Mouse (Mus musculus) embryonic facial prominence, embryonic 14.5 days (tissue): Measurements from ENCODE around the gene Rhou. TPM values are rescaled to one million over a fixed set of nuclear protein-coding genes. Genes with fewer than 3 reads are reported as not detected.

ENCODE experiments used
- ATAC-seq: fragments of 200-750 bp; cut with Nextera tagmentation; 2 replicates; pipeline ENCODE4 v1.8.0; 2017; ENCODE audit warnings: low read depth, moderate number of reproducible peaks, moderate TSS enrichment
- DNase-seq: peaks from one replicate; pipeline ENCODE4 v3.0.0-alpha.2; 2015; ENCODE audit warnings: low spot score
- H3K27ac ChIP-seq: fragments of 300-500 bp; sonication (generic); replicated peaks from 2 replicates; pipeline ENCODE4 v1.5.1; 2014; ENCODE audit warnings: low read depth, mild to moderate bottlenecking, low read length, moderate library complexity
- H3K27me3 ChIP-seq: fragments of 300-500 bp; sonication (generic); replicated peaks from 2 replicates; pipeline ENCODE4 v1.6.1; 2014; ENCODE audit warnings: low read length; ENCODE audit not compliant: control insufficient read depth, insufficient read depth
- H3K36me3 ChIP-seq: fragments of 300-500 bp; sonication (generic); 2 replicates; pipeline ENCODE4 v1.6.1; 2014; ENCODE audit warnings: low read length, mixed read lengths; ENCODE audit not compliant: control insufficient read depth, insufficient read depth
- H3K4me1 ChIP-seq: fragments of 300-500 bp; sonication (generic); 2 replicates; pipeline ENCODE4 v1.6.1; 2014; ENCODE audit warnings: antibody characterized with exemption, low read length; ENCODE audit not compliant: control insufficient read depth, insufficient read depth
- H3K4me2 ChIP-seq: fragments of 300-500 bp; sonication (generic); 2 replicates; pipeline ENCODE4 v1.6.1; 2014; ENCODE audit warnings: low read depth, mild to moderate bottlenecking, low read length, moderate library complexity, mixed read lengths
- H3K4me3 ChIP-seq: fragments of 300-500 bp; sonication (generic); 2 replicates; pipeline ENCODE4 v1.5.1; 2014; ENCODE audit warnings: low read depth, mild to moderate bottlenecking, low read length
- H3K9ac ChIP-seq: fragments of 300-500 bp; sonication (generic); 2 replicates; pipeline ENCODE4 v1.6.1; 2014; ENCODE audit warnings: low read depth, mild to moderate bottlenecking, low read length, moderate library complexity, mixed read lengths
- H3K9me3 ChIP-seq: fragments of 300-500 bp; sonication (generic); 2 replicates; pipeline ENCODE4 v1.6.1; 2016; ENCODE audit warnings: low read length; ENCODE audit not compliant: control insufficient read depth
- WGBS: fragments of 180-500 bp; shearing (Covaris S2); extraction: QIAGEN DNeasy Blood & Tissue Kit; methylation state at CpG from one replicate; pipeline ENCODE4 v1.1.7; 2014; 5-methylcytosine and 5-hydroxymethylcytosine counted together
- polyA plus RNA-seq: library from polyadenylated mRNA; unstranded; fragments of >200 nt; fragmentation: Nextera tagmentation; extraction: Ambion mirVana; gene quantifications from 2 replicates; pipeline ENCODE4 v1.2.1, GENCODE M21; 2014

Gene Rhou
- polyA plus RNA-seq, 1 experiment from 2014 or later, result 9.5 TPM

DNA sequence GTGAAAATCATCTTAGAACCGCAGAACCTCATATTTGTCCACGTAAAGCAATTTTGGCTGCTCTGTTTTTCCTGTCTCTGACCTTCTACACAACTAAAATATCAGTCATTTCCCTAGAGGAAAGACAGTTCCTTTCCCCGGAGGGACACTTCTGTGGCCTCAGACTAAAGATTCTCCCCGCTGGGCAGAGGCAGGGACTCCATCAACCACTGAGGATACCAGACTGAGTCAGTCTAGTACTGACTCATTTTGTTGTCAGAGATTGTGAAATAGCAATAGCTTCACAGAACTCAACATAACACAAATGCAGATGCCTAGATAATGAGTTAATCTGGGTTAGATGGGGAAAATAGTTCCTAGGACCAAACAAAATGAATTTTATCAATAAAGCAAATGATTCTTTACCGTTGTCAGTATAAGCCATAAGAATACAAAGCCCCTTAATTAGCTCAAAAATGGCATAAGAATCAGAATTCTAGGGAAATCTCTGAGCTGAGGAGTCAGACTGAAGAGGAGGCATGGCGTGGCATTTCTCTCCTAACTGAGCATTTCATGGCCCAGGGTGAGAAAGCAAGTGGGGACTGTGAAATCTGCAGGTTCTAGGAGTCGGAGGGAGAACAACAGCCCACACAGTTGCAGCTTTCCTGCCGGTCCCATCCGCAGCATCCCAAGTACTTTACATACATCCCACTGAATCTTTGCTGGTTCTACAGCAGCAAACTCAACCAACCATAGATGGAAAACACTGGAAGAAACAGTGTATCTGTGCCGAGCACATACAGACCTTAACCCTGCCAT, 38.6 kb downstream of the Rhou start:
- Histone ChIP-seq H3K27ac (no peak overlapping the region), H3K36me3 (no peaks in the 10 kb centered on the region), H3K4me3 (no peak overlapping the region), H3K27me3 (no peaks in the 10 kb centered on the region), H3K4me1 (no peaks in the 10 kb centered on the region), H3K9me3 (no peaks in the 10 kb centered on the region), H3K4me2 (no peak overlapping the region), H3K9ac (no peak overlapping the region)
- ATAC-seq (no peak), DNase-seq (no peak)
- WGBS, result 78% methylated on average over 10 of the region's 10 CpGs

DNA sequence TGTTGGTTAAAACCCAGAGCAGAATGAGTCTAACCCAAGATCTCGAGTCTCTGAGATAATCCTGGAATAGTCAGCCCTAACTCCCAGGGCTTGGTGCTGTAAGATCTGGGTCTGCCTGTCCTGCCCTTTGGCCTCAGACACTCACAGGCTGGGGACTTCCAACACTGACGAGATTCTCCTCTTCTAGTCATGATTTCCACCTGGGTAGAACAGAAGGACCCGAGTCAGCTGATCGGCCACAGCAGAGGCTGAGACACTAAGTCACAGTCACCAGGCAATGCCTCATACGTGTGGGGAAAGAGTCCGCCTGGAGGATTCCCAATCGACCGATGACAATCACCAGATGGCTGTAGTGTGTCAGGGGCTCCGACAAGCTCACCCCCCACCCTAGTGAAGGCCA, 42.4 kb downstream of the Rhou start:
- H3K4me2 ChIP-seq, result no peak overlapping the region
- no peak overlapping the region for H3K27ac ChIP-seq
- H3K9ac ChIP-seq, result no peak overlapping the region
- no peak overlapping the region for H3K4me3 ChIP-seq
- no peak for ATAC-seq
- DNase-seq, result no peak
- H3K36me3 ChIP-seq, result no peaks in the 10 kb centered on the region
- H3K9me3 ChIP-seq, result no peaks in the 10 kb centered on the region
- peaks cover 12% of the 10 kb centered on the region for H3K4me1 ChIP-seq
- 64% methylated on average over 9 of the region's 9 CpGs for WGBS
- no peaks in the 10 kb centered on the region for H3K27me3 ChIP-seq

DNA sequence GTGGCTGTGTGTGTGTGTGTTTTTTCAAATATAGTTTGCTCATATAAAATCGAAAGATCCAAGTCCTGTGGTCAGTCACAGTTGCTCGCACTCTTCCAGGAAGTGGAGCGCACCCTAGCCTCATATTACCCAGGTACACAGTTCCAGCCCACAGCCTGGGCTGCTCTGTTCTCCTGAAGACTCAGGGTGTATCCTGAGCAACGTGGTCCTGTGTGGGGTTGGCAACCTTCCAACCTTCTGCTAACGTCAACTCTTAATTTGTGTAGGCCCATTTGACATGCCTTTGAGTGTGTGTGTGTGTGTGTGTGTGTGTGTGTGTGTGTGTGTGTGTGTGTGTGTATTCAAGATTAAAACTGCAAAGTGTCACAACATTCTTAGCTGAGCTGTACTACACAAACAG, 43.6 kb downstream of the Rhou start:
- Histone ChIP-seq H3K4me3 (no peak overlapping the region), H3K4me1 (peaks cover 19% of the 10 kb centered on the region), H3K4me2 (no peak overlapping the region), H3K9ac (no peak overlapping the region), H3K27me3 (no peaks in the 10 kb centered on the region), H3K27ac (no peak overlapping the region), H3K9me3 (no peaks in the 10 kb centered on the region), H3K36me3 (no peaks in the 10 kb centered on the region)
- ATAC-seq (peak; percentile 41; the same call in 1 of the 2 replicates), DNase-seq (peak; percentile 75)
- WGBS, result 39% methylated on average over 5 of the region's 5 CpGs

DNA sequence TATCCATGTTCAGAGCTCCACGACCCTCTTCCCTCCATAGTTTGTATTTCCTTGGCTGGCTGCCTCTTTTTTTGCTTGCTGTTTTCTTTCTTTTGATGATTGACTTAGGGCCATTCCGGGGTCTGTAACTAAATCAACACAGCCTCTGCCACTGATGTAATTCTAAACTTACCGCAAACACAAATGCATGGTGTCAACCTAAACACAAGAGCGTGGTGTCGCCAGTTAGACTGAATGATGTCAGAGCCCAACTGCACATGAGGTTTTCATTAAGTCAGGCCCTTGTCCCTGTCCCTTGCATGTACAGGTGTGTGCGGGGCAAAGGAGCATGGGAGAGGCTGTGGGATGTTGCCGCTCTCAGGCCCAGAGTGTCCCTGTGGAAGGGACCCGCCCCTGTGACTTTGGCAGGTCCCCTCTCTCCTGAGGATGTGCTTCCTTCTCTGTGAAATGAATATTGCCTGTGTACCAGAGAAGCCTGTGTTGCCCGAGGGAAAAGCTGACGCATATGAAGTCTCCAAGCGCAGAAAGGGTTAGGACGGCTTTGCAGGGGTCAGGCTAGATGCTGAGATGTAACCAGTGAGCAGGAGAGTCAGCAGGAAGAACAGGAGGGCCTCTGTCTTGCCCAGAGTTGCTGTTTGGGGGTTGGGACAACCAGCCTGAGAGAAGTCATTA, 46.8 kb downstream of the Rhou start:
- Histone ChIP-seq H3K27me3 (no peaks in the 10 kb centered on the region), H3K4me1 (peaks cover 21% of the 10 kb centered on the region), H3K36me3 (no peaks in the 10 kb centered on the region), H3K4me3 (no peak overlapping the region), H3K9me3 (no peaks in the 10 kb centered on the region), H3K27ac (0 out of 2 replicates have a peak overlapping the region, but pooled peaks have one; percentile 2), H3K9ac (no peak overlapping the region), H3K4me2 (peak overlapping the region; percentile 8; the same call in 1 of the 2 replicates)
- 16% methylated on average over 12 of the region's 12 CpGs for WGBS
- DNase-seq, result peak; percentile 75
- peak; percentile 56; the same call in 1 of the 2 replicates for ATAC-seq

DNA sequence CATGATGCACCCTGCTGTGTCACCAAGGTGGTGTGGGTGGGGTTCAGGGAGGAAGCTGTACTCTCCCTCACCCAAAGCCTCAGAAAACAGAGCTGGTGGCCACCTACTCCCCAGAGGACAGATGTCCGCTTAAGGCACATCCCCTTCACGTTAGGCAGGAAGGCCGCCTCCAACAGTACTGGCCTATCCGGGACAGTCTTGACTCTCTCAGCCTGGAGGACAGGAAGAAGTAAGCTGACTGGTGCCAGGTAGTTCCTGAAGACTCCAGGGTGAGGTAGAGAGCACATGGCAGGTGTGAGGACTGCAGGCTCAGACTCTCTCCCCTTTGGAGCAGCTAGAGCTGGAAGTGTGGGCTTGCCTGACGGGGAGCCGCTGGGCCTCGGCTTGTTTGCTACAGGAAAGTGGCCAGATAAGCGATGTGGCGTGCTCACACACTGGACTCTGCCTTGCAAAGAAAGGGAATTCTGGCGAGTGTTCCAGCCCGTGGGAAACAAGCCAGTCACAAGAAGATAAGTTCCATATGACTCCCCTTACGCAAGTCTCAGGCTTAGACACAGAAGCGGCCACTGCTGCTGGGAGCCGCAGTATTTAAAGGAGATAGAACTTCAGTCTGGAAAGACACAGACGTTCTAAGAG, 48.3 kb downstream of the Rhou start:
- Histone ChIP-seq H3K4me2 (peak overlapping the region; percentile 10; the same call in 1 of the 2 replicates), H3K4me1 (peaks cover 21% of the 10 kb centered on the region), H3K36me3 (no peaks in the 10 kb centered on the region), H3K4me3 (no peak overlapping the region), H3K9me3 (no peaks in the 10 kb centered on the region), H3K27ac (no peak overlapping the region), H3K27me3 (no peaks in the 10 kb centered on the region), H3K9ac (no peak overlapping the region)
- no peak for ATAC-seq
- WGBS, result 49% methylated on average over 15 of the region's 15 CpGs
- DNase-seq, result peak; percentile 65

DNA sequence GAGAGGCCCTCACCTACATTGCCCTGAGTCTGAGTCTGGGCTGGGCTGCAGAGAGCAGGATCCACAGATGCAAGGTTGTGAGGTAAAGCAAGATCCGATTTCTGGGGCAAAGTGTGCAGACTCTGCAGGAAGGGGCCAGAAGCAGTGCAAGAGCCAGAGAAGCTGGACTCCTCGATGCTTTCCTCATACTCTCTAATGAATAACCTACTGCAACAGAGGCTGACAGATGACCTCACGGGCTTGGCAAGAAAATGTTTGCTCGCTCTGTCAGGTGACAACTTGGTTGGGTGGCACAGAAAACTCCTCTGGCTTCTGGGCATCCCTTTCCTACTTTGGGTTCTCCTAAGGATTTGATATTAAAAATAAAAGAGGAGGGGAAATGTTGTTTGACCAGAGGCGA, 51.6 kb downstream of the Rhou start:
- WGBS, result 56% methylated on average over 5 of the region's 5 CpGs
- DNase-seq (no peak), ATAC-seq (no peak)
- Histone ChIP-seq H3K9ac (no peak overlapping the region), H3K27me3 (no peaks in the 10 kb centered on the region), H3K4me1 (peaks cover 15% of the 10 kb centered on the region), H3K9me3 (no peaks in the 10 kb centered on the region), H3K27ac (no peak overlapping the region), H3K4me2 (no peak overlapping the region), H3K4me3 (no peak overlapping the region), H3K36me3 (no peaks in the 10 kb centered on the region)

DNA sequence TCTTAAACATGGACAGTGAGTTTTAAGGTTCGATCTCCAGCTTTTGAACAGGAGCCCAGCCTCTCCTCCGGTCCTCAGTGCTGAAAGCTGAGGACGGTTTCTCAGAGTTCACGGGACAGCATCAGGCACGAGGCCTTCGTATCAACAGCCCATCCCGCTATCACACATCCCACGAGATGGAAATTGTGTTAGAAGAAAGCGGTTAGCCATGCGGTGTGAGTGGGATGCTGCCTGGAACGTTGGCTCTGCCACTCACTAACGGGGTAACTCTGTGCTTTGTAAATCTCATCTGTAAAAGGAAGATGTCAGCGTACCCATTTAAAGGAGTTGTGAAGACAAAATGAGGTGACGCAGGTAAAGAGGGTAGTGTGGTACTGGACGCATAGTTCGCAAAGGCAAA, 53.4 kb downstream of the Rhou start:
- no peak overlapping the region for H3K27ac ChIP-seq
- H3K4me1 ChIP-seq, result peaks cover 4% of the 10 kb centered on the region; the same call in 1 of the 2 replicates
- no peaks in the 10 kb centered on the region for H3K9me3 ChIP-seq
- H3K36me3 ChIP-seq, result no peaks in the 10 kb centered on the region
- H3K9ac ChIP-seq, result no peak overlapping the region
- H3K27me3 ChIP-seq, result no peaks in the 10 kb centered on the region
- DNase-seq, result no peak
- H3K4me3 ChIP-seq, result no peak overlapping the region
- 90% methylated on average over 16 of the region's 16 CpGs for WGBS
- no peak overlapping the region for H3K4me2 ChIP-seq
- no peak for ATAC-seq

DNA sequence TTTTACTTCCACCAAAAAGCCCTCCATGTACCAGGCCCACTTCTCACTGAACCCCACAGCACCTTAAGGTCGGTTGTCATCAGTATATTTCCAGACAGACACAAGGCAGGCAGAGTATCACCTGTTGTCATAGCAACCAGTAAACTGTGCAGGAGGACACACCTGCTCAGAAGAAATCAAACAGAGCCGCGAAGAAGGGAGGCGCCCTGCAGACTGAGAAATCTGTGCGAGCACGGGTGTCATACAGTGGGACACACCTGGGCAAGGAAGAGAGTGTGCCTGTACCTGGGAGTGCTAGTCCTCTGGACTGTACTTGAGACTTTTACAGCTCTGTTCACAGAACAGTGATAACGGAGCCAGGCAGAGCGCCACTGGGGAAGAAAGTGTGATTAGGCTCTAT, 55.0 kb downstream of the Rhou start:
- Histone ChIP-seq H3K9me3 (no peaks in the 10 kb centered on the region), H3K4me3 (no peak overlapping the region), H3K27ac (no peak overlapping the region), H3K27me3 (no peaks in the 10 kb centered on the region), H3K4me1 (no peaks in the 10 kb centered on the region), H3K4me2 (no peak overlapping the region), H3K9ac (no peak overlapping the region), H3K36me3 (no peaks in the 10 kb centered on the region)
- 74% methylated on average over 8 of the region's 8 CpGs for WGBS
- DNase-seq, result no peak
- ATAC-seq, result no peak
